Mouse (Mus musculus) adrenal gland, adult 2 months (tissue): ENCODE results near the gene Nrap. TPM values are rescaled to one million over a fixed set of nuclear protein-coding genes. Genes with fewer than 3 reads are reported as not detected.
A peak's percentile ranks its signal among the peaks of the same experiment; 100 is the strongest.
"Not testable (repeated sequence)": the region's sequence is repeated elsewhere in the genome, so short reads cannot be mapped to it uniquely, and the experiment has no call there.

Experiments
- DNase-seq: peaks from one replicate; pipeline ENCODE4 v3.0.0; 2021
- long read RNA-seq: library from polyadenylated mRNA; stranded (forward); transcript quantifications from one replicate; pipeline ENCODE4 v2.0.0, GENCODE M21; 2021
- polyA plus RNA-seq: library from polyadenylated mRNA; depleted of rRNA; stranded (reverse); fragments of >200 nt; gene quantifications from 2 replicates; pipeline ENCODE4 v1.2.3, GENCODE M21; 2012; rRNA removed
- total RNA-seq, 2 experiments: library from RNA; stranded (reverse); gene quantifications; 2 replicates each; pipeline ENCODE4 v1.2.3; 2021

Nrap gene
- total RNA-seq (not detected), polyA plus RNA-seq (0.02 TPM in 1 of 2 replicates, not detected in the other)
- long read RNA-seq = 0 reads

- no peak for DNase-seq
Measured at GRCm38 (mm10) chr19:56389879-56390278, at the start of gene Nrap. Gene Nrap (minus strand): TSS chr19:56390037.

GRCm38 (mm10) chr19:56439072-56439434 is 49.2 kb upstream of the Nrap start:
- no peak for DNase-seq

GRCm38 (mm10) chr19:56438357-56439071 is 48.7 kb upstream of the Nrap start:
- DNase-seq = no peak

GRCm38 (mm10) chr19:56436380-56436779 is 46.5 kb upstream of the Nrap start:
- DNase-seq = peak; percentile 7

GRCm38 (mm10) chr19:56433581-56433980 is 43.7 kb upstream of the Nrap start:
- DNase-seq = no peak

GRCm38 (mm10) chr19:56432706-56433105 is 42.9 kb upstream of the Nrap start:
- DNase-seq = no peak

GRCm38 (mm10) chr19:56430369-56430768 is 40.5 kb upstream of the Nrap start:
- no peak for DNase-seq

- peak; percentile 43 for DNase-seq
Measured at GRCm38 (mm10) chr19:56425492-56425891, 35.7 kb upstream of the Nrap start.

- DNase-seq = no peak
Measured at GRCm38 (mm10) chr19:56424606-56425395, 35.0 kb upstream of the Nrap start.

GRCm38 (mm10) chr19:56423370-56423769 is 33.5 kb upstream of the Nrap start:
- DNase-seq = no peak

GRCm38 (mm10) chr19:56422476-56423338 is 32.9 kb upstream of the Nrap start:
- peak; percentile 86 for DNase-seq

GRCm38 (mm10) chr19:56420345-56420744 is 30.5 kb upstream of the Nrap start:
- DNase-seq = no peak

GRCm38 (mm10) chr19:56419452-56419851 is 29.6 kb upstream of the Nrap start:
- no peak for DNase-seq

- DNase-seq = no peak
Measured at GRCm38 (mm10) chr19:56418404-56418803, 28.6 kb upstream of the Nrap start.

GRCm38 (mm10) chr19:56409884-56410283 is 20.0 kb upstream of the Nrap start:
- not testable (repeated sequence) for DNase-seq

- no peak for DNase-seq
Measured at GRCm38 (mm10) chr19:56406581-56406980, 16.7 kb upstream of the Nrap start.

- no peak for DNase-seq
Measured at GRCm38 (mm10) chr19:56405824-56406223, 16.0 kb upstream of the Nrap start.

- no peak for DNase-seq
Measured at GRCm38 (mm10) chr19:56401864-56402263, 12.0 kb upstream of the Nrap start.

- DNase-seq = peak; percentile 78
Measured at GRCm38 (mm10) chr19:56400200-56400599, 10.4 kb upstream of the Nrap start.

GRCm38 (mm10) chr19:56398528-56398795 is 8.6 kb upstream of the Nrap start:
- no peak for DNase-seq

- peak; percentile 5 for DNase-seq
Measured at GRCm38 (mm10) chr19:56397663-56398527, 8.1 kb upstream of the Nrap start.
